Mouse (Mus musculus) myocyte (in vitro differentiated cells): ENCODE measurements around the gene Oaf.

Experiments used
- CEBPB ChIP-seq: IDR thresholded peaks from 2 replicates; pipeline ENCODE4 v1.6.1; 2011; ENCODE audit warnings: mild to moderate bottlenecking, moderate library complexity; ENCODE audit not compliant: poor library complexity, insufficient read depth, severe bottlenecking
- E2F4 ChIP-seq: IDR thresholded peaks from one replicate; pipeline ENCODE4 v1.6.1; 2011; ENCODE audit warnings: mild to moderate bottlenecking, control low read depth, moderate library complexity; ENCODE audit not compliant: insufficient read depth
- MAX ChIP-seq: IDR thresholded peaks from one replicate; pipeline ENCODE4 v1.6.1; 2011; ENCODE audit warnings: low read depth, mild to moderate bottlenecking, control low read depth
- POLR2A ChIP-seq: IDR thresholded peaks from one replicate; pipeline ENCODE4 v1.6.1; 2011; ENCODE audit warnings: low read depth, mild to moderate bottlenecking, control low read depth, moderate library complexity; ENCODE audit not compliant: insufficient read length
- SRF ChIP-seq: IDR thresholded peaks from one replicate; pipeline ENCODE4 v1.6.1; 2011; ENCODE audit warnings: low read depth; ENCODE audit not compliant: control insufficient read depth, insufficient read length
- TCF12 ChIP-seq: IDR thresholded peaks from one replicate; pipeline ENCODE4 v1.6.1; 2011; ENCODE audit warnings: mild to moderate bottlenecking, control low read depth; ENCODE audit not compliant: poor library complexity, insufficient read depth, severe bottlenecking

DNA sequence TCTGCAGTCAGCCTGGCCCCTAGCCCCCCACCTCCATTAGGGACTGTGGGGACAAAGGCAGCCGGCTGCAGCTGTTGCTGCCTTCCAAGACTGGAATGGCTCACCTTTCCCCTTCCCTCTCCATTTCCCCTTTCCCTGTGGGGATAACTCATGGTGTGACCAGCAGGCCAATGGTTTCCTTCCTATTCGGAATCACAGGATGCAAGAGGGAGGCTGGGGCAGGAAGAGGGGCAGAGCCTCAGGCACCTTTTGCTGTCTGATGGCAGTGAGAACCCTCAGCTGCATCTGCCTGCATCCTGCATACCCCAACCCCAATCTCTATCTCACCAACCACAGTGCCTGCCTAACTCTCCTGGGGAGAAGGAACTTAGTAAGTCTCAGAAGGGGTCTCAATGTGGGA, 14.2 kb downstream of the Oaf start:
- TF ChIP-seq POLR2A (no peak), SRF (no peak), TCF12 (no peak), E2F4 (no peak), CEBPB (no peak), MAX (no peak)
